Mouse (Mus musculus) stomach, postnatal 0 days (tissue): ENCODE data around the gene Unc5c.

Experiments used
- CTCF ChIP-seq: IDR thresholded peaks from 2 replicates; pipeline ENCODE4 v1.5.1; 2016; ENCODE audit warnings: antibody characterized with exemption, low read depth, mild to moderate bottlenecking, moderate library complexity
- EP300 ChIP-seq: optimal IDR thresholded peaks from 2 replicates; pipeline ENCODE3; 2016; ENCODE audit warnings: antibody characterized with exemption

- TF ChIP-seq EP300 (no peak), CTCF (no peak)
Observed at GRCm38 (mm10) chr3:141627639-141627977, 162.6 kb downstream of the Unc5c start.
